Mouse (Mus musculus) granulocyte monocyte progenitor cell, adult 5-6 weeks (primary cell): ENCODE data around the gene Sipa1l3. TPM values are rescaled to one million over a fixed set of nuclear protein-coding genes. Genes with fewer than 3 reads are reported as not detected.
A peak's percentile ranks its signal among the peaks of the same experiment; 100 is the strongest.

Experiments
- ATAC-seq: replicated peaks from 2 replicates; pipeline ENCODE4 v1.8.0; 2016; ENCODE audit warnings: mild to moderate bottlenecking, moderate TSS enrichment, inconsistent platforms; ENCODE audit not compliant: poor library complexity, severe bottlenecking
- total RNA-seq, 2 experiments: library from RNA; stranded (forward) in 1 of 2; stranded (reverse) in 1 of 2; fragments of 200-712, 200-1000 nt in 1 of 2; fragments of >200 nt in 1 of 2; fragmentation: Nextera tagmentation in 1 of 2; gene quantifications; 2 replicates each; pipeline ENCODE4 v1.2.3; 2014 to 2017

Gene Sipa1l3
- total RNA-seq (2014; fragmentation: Nextera tagmentation) (39.4 and 43.1 TPM in 2 replicates), total RNA-seq (2017) (5.8 and 6.2 TPM in 2 replicates)

- ATAC-seq = peak; percentile 92
Observed at GRCm38 (mm10) chr7:29518421-29519210, at the start of gene Sipa1l3. Sipa1l3 (minus strand) TSS chr7:29518641.

- ATAC-seq = no peak
Observed at GRCm38 (mm10) chr7:29563006-29563405, 44.6 kb upstream of the Sipa1l3 start.

- ATAC-seq = no peak
Observed at GRCm38 (mm10) chr7:29561046-29561445, 42.6 kb upstream of the Sipa1l3 start.

GRCm38 (mm10) chr7:29559290-29559689 lies 40.8 kb upstream of the Sipa1l3 start:
- no peak for ATAC-seq

- ATAC-seq = no peak
Observed at GRCm38 (mm10) chr7:29558744-29559143, 40.3 kb upstream of the Sipa1l3 start.

- ATAC-seq = no peak
Observed at GRCm38 (mm10) chr7:29556283-29556682, 37.8 kb upstream of the Sipa1l3 start.

- no peak for ATAC-seq
Observed at GRCm38 (mm10) chr7:29555521-29555920, 37.1 kb upstream of the Sipa1l3 start.

GRCm38 (mm10) chr7:29555051-29555450 lies 36.6 kb upstream of the Sipa1l3 start:
- no peak for ATAC-seq

GRCm38 (mm10) chr7:29550691-29551090 lies 32.2 kb upstream of the Sipa1l3 start:
- no peak for ATAC-seq

GRCm38 (mm10) chr7:29541608-29542007 lies 23.2 kb upstream of the Sipa1l3 start:
- no peak for ATAC-seq

GRCm38 (mm10) chr7:29541186-29541585 lies 22.7 kb upstream of the Sipa1l3 start:
- no peak for ATAC-seq

GRCm38 (mm10) chr7:29540631-29541030 lies 22.2 kb upstream of the Sipa1l3 start:
- no peak for ATAC-seq

GRCm38 (mm10) chr7:29523700-29524099 lies 5.3 kb upstream of the Sipa1l3 start:
- peak; percentile 70 for ATAC-seq

- peak; percentile 45; the same call in 1 of the 2 replicates for ATAC-seq
Observed at GRCm38 (mm10) chr7:29521841-29522575, 3.6 kb upstream of the Sipa1l3 start.

- no peak for ATAC-seq
Observed at GRCm38 (mm10) chr7:29521365-29521764, 2.9 kb upstream of the Sipa1l3 start.

- no peak for ATAC-seq
Observed at GRCm38 (mm10) chr7:29520794-29521193, 2.4 kb upstream of the Sipa1l3 start.

- no peak for ATAC-seq
Observed at GRCm38 (mm10) chr7:29519211-29519550, 740 bp upstream of the Sipa1l3 start.

- peak; percentile 33 for ATAC-seq
Observed at GRCm38 (mm10) chr7:29518054-29518420, 404 bp downstream of the Sipa1l3 start.

- ATAC-seq = no peak
Observed at GRCm38 (mm10) chr7:29517178-29517577, 1.3 kb downstream of the Sipa1l3 start.

GRCm38 (mm10) chr7:29515652-29516051 lies 2.8 kb downstream of the Sipa1l3 start:
- ATAC-seq = no peak

GRCm38 (mm10) chr7:29512729-29513128 lies 5.7 kb downstream of the Sipa1l3 start:
- ATAC-seq = no peak
